Mouse (Mus musculus) liver, embryonic 14.5 days (tissue): ENCODE data around the gene Kirrel3. TPM values are rescaled to one million over a fixed set of nuclear protein-coding genes. Genes with fewer than 3 reads are reported as not detected.

Experiments used
- ATAC-seq: fragments of 200-750 bp; cut with Nextera tagmentation; 2 replicates; pipeline ENCODE4 v1.8.0; 2017; ENCODE audit warnings: moderate number of reproducible peaks, mild to moderate bottlenecking, moderate library complexity; ENCODE audit not compliant: insufficient read depth
- DNase-seq, 3 experiments: peaks; one replicate each; pipeline ENCODE4 v3.0.0-alpha.2; 2012 to 2013; ENCODE audit warnings: low read depth in 3 of 3, low spot score in 3 of 3
- H3K27ac ChIP-seq: fragments of 300-500 bp; sonication (generic); 2 replicates; pipeline ENCODE4 v1.5.1; 2014; ENCODE audit warnings: moderate library complexity, mild to moderate bottlenecking, control low read depth, inconsistent platforms
- H3K27me3 ChIP-seq: fragments of 300-500 bp; sonication (generic); 2 replicates; pipeline ENCODE4 v1.6.1; 2014; ENCODE audit warnings: mild to moderate bottlenecking, low read length, moderate library complexity; ENCODE audit not compliant: control insufficient read depth, insufficient read depth
- H3K36me3 ChIP-seq: fragments of 300-500 bp; sonication (generic); replicated peaks from 2 replicates; pipeline ENCODE4 v1.6.1; 2014; ENCODE audit warnings: low read depth; ENCODE audit not compliant: control insufficient read depth, insufficient read depth
- H3K4me1 ChIP-seq, 2 experiments: fragments of 200-500 bp in 1 of 2; fragments of 300-500 bp in 1 of 2; sonication (generic) in 1 of 2; replicated peaks; 2 replicates each; pipeline ENCODE4 v1.6.1; 2012 to 2014; ENCODE audit warnings: antibody characterized with exemption in 1 of 2, inconsistent platforms in 1 of 2, low read length in 1 of 2; ENCODE audit not compliant: control insufficient read depth in 2 of 2, insufficient read depth in 2 of 2
- H3K4me2 ChIP-seq: fragments of 300-500 bp; sonication (generic); 2 replicates; pipeline ENCODE4 v1.6.1; 2014; ENCODE audit warnings: low read depth, mild to moderate bottlenecking, control low read depth, moderate library complexity
- H3K4me3 ChIP-seq, 2 experiments: fragments of 200-500 bp in 1 of 2; fragments of 300-500 bp in 1 of 2; sonication (generic) in 1 of 2; 2 replicates each; pipeline ENCODE4 v1.5.1; 2012 to 2014; ENCODE audit warnings: low read depth in 2 of 2, low read length in 2 of 2, mild to moderate bottlenecking in 2 of 2, control low read depth in 1 of 2, inconsistent platforms in 1 of 2, moderate library complexity in 1 of 2; ENCODE audit not compliant: insufficient read depth in 1 of 2
- H3K9ac ChIP-seq: fragments of 300-500 bp; sonication (generic); replicated peaks from 2 replicates; pipeline ENCODE4 v1.6.1; 2014; ENCODE audit warnings: mild to moderate bottlenecking, control low read depth, moderate library complexity
- H3K9me3 ChIP-seq: fragments of 300-500 bp; sonication (generic); 2 replicates; pipeline ENCODE4 v1.6.1; 2016; ENCODE audit warnings: low read length, mixed read lengths; ENCODE audit not compliant: control insufficient read depth
- CTCF ChIP-seq: IDR thresholded peaks from 2 replicates; pipeline ENCODE4 v1.5.1; 2016; ENCODE audit warnings: antibody characterized with exemption, low read depth, control low read depth
- EP300 ChIP-seq: IDR thresholded peaks from 2 replicates; pipeline ENCODE4 v1.6.1; 2016; ENCODE audit warnings: antibody characterized with exemption, low read depth
- WGBS: fragments of 180-500 bp; shearing (Covaris S2); extraction: QIAGEN DNeasy Blood & Tissue Kit; methylation state at CpG from one replicate; pipeline ENCODE4 v1.1.7; 2014; ENCODE audit not compliant: insufficient replicate concordance; 5-methylcytosine and 5-hydroxymethylcytosine counted together
- polyA plus RNA-seq, 2 experiments: library from polyadenylated mRNA; depleted of rRNA in 1 of 2; stranded (reverse) in 1 of 2; unstranded in 1 of 2; fragments of >200 nt; fragmentation: Nextera tagmentation in 1 of 2; extraction: Ambion mirVana in 1 of 2; gene quantifications; 2 replicates each; pipeline versions ENCODE4 v1.2.1 to v1.2.3; 2012 to 2014

Kirrel3 gene
- polyA plus RNA-seq, 2 experiments, result 0.08 TPM; not detected in 1

DNA sequence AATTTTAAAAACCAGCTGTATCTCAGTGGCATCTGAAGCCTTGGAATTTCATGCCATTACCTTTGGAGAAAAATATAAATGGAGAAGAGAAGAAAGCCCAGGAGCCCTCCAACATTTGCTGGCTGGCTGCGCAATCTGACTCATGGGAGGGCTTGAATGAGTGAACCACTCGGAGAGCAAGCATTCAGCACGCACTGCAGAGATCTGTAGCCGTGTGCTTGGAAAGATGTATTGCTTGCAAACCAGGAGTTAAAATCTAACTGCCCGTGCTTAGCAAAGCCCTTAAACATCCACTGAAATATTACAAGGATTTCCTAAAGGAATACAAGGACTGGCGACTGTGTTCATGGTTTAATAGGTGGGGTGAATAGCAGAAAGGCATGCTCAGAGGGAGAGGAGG, 316.0 kb downstream of the Kirrel3 start:
- no peak for ATAC-seq

GRCm38 (mm10) chr9:34806854-34807253, 321.2 kb downstream of the Kirrel3 start:
- H3K27ac ChIP-seq, result no peak overlapping the region
- no peaks in the 10 kb centered on the region for H3K36me3 ChIP-seq
- H3K4me3 ChIP-seq, result no peak overlapping the region
- TF ChIP-seq CTCF (no peak), EP300 (no peak)
- DNase-seq, result no peak
- no peak overlapping the region for H3K4me2 ChIP-seq
- H3K9ac ChIP-seq, result no peak overlapping the region
- 60% methylated on average over 3 of the region's 3 CpGs for WGBS
- H3K9me3 ChIP-seq, result no peaks in the 10 kb centered on the region
- H3K27me3 ChIP-seq, result no peaks in the 10 kb centered on the region
- H3K4me1 ChIP-seq, result no peaks in the 10 kb centered on the region
- ATAC-seq, result no peak

More for the DNA sequence above, 316.0 kb downstream of the Kirrel3 start:
- Histone ChIP-seq H3K36me3 (no peaks in the 10 kb centered on the region), H3K4me3 (no peak overlapping the region), H3K9me3 (no peaks in the 10 kb centered on the region), H3K27me3 (no peaks in the 10 kb centered on the region), H3K9ac (no peak overlapping the region), H3K4me2 (no peak overlapping the region), H3K27ac (no peak overlapping the region), H3K4me1 (no peaks in the 10 kb centered on the region)
- no peak for TF ChIP-seq CTCF
- no peak for TF ChIP-seq EP300
- no peak for DNase-seq
- WGBS, result 57% methylated on average over 6 of the region's 6 CpGs

DNA sequence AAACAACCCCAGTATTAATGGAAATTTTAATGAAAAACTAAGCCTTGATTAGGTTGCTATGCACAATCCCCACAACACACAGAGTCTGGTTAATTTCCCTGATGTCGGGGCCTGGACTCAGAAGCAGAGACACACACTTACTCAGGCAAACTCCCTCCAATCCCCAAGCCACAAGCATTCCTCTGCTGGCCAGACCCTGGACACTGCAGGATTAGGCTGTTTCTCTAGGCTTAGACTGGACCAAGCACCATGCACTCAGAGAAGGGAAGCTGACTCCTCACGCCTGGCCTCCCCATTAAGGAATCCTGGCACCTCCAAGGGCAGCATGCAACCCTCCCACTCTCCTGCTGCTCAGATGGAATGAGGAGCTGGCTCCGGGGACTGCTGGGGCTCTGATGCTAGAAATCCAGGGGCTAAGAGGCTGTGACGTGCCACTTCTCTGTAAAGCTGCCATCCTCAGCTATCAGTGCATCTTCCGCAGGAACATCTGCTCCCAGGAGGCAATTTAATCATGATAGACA, 324.4 kb downstream of the Kirrel3 start:
- no peaks in the 10 kb centered on the region for H3K9me3 ChIP-seq
- no peaks in the 10 kb centered on the region for H3K27me3 ChIP-seq
- H3K9ac ChIP-seq, result no peak overlapping the region
- H3K27ac ChIP-seq, result no peak overlapping the region
- DNase-seq (no peak), ATAC-seq (no peak)
- no peak overlapping the region for H3K4me3 ChIP-seq
- WGBS, result 48% methylated on average over 5 of the region's 5 CpGs
- H3K4me1 ChIP-seq, result no peaks in the 10 kb centered on the region
- H3K36me3 ChIP-seq, result no peaks in the 10 kb centered on the region
- H3K4me2 ChIP-seq, result no peak overlapping the region
- TF ChIP-seq EP300, result no peak
- no peak for TF ChIP-seq CTCF

GRCm38 (mm10) chr9:34818325-34818976, 332.8 kb downstream of the Kirrel3 start:
- H3K36me3 ChIP-seq, result no peaks in the 10 kb centered on the region
- 19% methylated on average over 10 of the region's 10 CpGs for WGBS
- no peak for TF ChIP-seq EP300
- TF ChIP-seq CTCF, result no peak
- H3K9me3 ChIP-seq, result no peaks in the 10 kb centered on the region
- H3K27me3 ChIP-seq, result no peaks in the 10 kb centered on the region
- no peak overlapping the region for H3K4me3 ChIP-seq
- H3K4me2 ChIP-seq, result no peak overlapping the region
- DNase-seq (no peak), ATAC-seq (no peak)
- no peak overlapping the region for H3K9ac ChIP-seq
- no peaks in the 10 kb centered on the region for H3K4me1 ChIP-seq
- no peak overlapping the region for H3K27ac ChIP-seq

DNA sequence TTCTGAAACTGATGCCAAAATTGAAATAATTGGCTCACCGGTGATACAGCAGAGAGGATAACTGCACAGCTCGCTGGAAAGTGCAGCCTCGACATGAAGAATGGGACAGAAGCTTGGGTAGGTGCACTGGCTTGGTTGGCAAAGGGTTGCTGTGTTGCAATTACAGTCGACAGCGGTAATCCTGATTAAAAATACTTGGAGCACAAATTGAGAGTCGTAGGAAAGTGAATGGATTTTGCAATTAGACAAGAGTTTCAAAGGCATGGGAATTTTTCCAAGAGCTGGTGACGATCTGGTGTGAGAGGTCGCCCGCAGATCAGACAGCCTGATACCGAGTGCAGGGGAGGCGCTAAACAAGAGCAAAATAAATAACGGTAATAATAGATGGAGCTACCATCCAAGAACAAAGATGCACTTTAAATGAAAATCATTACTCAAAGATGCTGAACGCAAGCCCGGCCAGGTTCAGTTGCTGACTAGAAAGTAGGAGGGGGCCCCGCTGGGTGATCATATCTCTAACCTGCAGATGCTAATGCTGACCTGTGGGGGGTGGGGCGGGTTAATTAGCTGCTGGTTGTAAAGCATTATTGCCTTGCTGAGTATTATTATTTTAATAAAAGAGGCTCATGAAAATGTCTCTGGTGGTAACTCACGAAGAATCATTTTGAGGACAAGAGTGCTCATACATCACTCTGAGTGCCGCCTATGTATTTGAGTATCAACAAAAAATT, 338.8 kb downstream of the Kirrel3 start:
- no peaks in the 10 kb centered on the region for H3K36me3 ChIP-seq
- H3K27ac ChIP-seq, result no peak overlapping the region
- no peak for TF ChIP-seq CTCF
- TF ChIP-seq EP300, result no peak
- H3K9ac ChIP-seq, result no peak overlapping the region
- DNase-seq (no peak), ATAC-seq (no peak)
- 66% methylated on average over 18 of the region's 18 CpGs for WGBS
- no peak overlapping the region for H3K4me3 ChIP-seq
- no peaks in the 10 kb centered on the region for H3K9me3 ChIP-seq
- no peak overlapping the region for H3K4me2 ChIP-seq
- H3K4me1 ChIP-seq, result no peaks in the 10 kb centered on the region
- H3K27me3 ChIP-seq, result no peaks in the 10 kb centered on the region
